Mouse (Mus musculus): ENCODE measurements around the gene Plekhg3.
A peak's percentile ranks its signal among the peaks of the same experiment; 100 is the strongest.

Plekhg3 gene

DNA sequence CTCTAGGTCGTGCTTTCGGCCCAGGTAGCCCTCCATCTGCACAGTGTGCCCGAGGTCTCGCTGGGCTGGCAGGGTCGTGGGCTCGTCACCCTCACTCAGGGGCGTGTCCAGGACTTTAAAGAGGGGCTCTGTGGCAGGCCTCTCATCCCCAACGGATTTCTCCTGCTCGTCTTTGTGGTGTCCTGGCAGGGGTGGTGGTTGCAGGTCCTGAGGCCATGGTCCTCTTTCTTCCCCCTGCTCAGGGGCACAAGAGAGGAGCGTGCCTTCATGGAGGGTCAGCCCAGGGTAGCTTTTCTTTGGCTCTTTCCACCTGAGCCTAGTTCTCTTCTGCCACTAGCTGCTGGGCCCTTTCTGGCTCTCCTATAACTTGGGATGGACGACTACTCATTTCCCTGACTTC, 56.7 kb downstream of the Plekhg3 start:
- DNase-seq: no peak

DNA sequence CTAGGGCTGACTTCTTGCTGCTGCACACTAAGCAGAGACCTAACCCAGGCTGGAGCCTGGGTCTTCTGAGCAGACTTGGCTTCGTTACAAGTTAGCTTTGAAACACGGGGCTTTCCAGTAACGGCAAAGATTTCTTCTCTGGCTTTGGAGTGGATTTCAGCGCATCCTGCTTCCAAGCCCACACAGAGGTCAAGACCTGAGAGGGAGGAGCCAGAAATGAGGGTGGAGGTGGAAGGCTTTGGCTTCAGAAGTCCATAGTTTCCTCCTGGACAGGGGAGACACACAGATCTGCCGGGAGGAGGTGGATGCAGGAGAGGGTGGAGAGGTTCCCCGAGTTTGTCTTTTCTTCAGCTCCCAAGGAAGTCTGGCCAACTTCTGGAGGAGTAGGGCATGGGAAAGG, 58.8 kb downstream of the Plekhg3 start:
- no peak for DNase-seq

DNA sequence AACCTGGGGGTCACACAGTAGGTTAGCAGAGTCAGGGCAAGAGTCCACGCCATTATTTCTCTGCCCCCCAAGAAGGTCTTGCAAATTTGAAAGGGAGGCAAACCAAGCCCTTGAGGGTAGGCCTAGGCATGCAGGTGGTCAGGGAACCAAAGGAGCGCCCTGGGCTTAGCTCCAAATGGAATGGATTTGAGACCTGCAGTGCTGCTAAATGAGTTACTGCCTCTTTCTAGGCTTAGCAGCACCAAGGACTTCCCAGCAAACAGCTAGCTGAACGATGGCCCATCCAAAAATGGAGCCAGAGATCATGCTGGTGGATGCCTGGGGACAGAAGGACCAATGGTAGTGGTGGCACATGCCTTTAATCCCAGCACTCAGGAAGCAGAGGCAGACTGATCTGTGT, 60.3 kb downstream of the Plekhg3 start:
- DNase-seq: peak; percentile 44 to 51

DNA sequence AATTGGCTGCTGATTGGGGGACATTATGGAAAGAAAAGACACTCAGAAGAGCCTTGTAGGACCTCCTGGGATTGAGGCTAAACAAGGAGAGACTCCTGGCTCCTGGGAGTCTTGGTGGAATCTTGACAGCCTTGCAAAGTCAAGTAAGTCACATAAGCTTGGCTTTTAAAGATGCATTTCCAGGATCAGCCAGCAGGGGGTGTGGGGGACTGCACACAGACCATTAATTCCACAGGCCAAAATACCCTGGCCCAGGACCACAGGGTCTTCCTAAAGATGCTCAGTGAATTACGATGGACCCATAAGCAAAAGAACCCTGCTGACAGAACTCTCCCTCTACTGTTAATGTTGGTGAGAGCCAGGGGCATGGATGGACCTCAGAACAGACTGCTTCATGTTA, 61.5 kb downstream of the Plekhg3 start:
- DNase-seq: peak; percentile 54 to 65

DNA sequence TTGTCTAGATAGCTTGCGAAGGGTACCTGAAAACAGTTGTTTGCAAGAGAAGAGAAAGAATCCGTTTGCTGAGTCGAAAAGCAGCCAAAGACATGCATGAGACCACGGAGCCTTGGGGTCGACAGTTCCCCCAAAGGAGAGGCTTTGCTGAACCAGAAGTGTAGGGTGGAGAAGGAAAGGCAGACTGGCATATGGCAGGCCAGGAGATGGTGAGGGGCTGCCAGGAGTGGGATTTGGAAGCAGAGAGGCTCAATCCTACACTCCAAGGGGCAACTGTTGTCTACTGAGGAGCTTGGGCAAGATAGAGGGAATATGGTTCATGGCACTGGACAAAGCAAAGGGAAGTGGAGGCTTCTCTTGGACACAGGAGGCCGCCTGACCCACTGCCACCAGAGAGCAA, 62.6 kb downstream of the Plekhg3 start:
- DNase-seq: no peak

DNA sequence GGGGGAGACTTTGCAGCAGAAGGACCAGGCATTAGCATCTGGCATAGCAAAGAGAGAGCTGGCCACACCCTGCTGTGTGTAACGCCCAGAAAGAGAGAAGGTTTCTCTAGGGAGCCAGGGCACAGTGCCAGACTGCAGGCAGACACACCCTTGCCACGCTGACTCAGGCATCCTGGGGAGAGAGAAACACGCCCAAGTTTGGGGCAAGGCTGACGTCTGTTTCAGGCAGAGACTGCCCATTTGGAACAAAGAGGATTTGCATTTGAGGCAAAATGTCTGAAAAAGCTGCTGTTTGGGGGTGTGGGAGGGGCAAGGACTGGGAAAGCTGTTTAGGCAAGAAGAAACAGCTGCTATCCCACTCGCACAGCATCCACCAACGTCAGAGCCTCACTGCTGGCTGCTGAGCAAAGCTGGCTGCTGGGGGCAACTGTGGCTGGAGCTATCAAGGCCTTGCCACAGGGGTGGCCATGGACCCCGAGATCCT, 63.2 kb downstream of the Plekhg3 start:
- peak in 1 of 2 experiments; percentile 48 for DNase-seq

DNA sequence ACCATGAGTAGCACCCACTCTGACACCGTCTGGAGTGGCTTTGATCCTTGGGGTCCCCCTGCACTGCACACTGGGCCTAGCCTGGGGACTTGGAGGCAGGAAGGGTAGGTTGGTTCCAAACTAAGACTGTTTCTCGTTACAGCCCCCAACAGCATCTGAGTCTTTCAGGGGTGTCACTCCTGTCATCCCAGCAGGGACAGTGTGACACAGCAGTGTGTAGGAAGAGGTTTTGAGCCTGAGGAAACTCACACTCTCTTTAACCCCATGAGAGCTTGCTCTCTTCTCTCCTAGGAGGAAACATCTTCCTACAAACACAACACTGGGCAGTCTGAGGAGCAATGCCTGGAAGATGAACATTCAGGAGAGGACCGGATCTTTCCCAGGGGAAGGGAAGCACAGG, 63.9 kb downstream of the Plekhg3 start:
- DNase-seq: no peak

DNA sequence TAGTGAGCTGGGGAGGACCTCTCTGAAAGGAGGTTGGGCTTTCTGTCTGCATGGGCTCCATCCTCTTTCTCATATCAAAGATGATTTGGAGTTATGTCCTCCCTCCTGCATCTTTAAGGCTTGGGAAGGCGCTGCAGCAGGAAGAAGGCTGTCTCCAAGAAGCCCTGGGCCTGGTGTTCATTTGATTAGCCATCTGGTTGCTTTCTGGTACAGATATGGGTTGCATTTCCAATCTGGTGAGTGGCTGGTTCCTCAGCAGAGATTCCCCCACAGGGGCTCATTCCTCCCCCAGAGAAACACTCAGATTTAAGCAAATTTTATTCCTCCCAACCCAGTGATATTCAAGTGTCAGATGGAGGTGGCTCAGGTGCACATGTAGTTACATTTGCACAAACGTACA, 65.1 kb downstream of the Plekhg3 start:
- no peak for DNase-seq

DNA sequence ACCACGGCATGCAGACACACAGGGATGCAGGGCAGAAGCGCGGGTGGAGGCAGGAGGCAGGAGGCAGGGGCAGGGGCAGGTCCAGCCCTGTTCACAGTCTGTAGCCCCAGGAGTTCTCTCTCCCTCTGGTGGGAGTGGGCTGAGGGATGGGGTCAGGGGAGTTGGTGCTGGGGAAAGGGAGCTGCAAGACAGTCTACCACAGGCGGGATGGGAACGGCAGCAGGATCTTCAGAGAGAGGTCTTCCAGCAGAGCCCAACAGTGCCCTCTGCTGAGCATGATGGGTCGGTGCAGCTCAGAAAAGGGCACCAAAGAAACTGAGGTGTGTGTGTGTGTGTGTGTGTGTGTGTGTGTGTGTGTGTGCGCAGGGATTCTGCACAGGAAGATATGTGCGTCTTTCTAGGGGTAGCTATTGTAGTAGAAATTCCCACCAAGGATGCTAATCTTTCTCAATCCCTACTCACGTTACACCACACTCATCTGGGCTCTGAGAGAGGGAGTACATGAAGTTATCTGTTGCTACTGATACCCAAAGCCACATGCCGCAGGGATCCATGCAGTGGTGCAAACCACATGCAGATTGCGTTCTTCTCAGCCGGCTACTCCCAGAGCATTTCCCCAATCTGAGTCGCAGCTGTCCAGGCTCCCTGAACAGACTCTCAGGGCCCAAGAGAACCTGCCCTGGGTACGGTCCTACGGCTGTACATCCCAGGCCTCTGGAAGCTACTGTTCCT, 65.8 kb downstream of the Plekhg3 start:
- DNase-seq: peak; percentile 81 to 84

DNA sequence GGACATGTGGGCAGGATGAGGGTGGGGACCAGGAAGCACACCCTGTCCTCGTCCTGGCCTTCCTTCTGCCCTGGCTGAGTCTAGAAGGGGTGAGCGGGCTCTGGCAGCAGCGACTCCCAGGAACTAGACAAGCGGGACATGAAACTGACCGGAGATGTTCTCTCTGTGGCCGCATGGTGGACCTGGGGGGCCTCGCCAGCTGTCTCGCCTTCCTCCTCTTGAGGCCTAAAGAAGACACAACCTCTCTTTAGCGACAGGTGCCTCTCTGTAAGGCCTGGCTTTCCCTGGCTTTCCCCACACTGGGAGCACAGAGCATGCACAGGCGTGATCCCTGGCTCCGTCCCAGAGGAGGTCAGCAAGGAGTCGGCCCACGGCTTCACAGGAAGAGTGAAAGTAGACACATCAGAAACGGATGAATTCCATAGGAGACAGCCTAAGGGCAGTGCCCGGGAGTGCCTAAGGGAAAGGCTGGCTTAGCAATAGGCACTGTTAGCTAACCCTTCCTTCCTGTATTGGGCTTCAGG, 66.9 kb downstream of the Plekhg3 start:
- peak; percentile 62 for DNase-seq

DNA sequence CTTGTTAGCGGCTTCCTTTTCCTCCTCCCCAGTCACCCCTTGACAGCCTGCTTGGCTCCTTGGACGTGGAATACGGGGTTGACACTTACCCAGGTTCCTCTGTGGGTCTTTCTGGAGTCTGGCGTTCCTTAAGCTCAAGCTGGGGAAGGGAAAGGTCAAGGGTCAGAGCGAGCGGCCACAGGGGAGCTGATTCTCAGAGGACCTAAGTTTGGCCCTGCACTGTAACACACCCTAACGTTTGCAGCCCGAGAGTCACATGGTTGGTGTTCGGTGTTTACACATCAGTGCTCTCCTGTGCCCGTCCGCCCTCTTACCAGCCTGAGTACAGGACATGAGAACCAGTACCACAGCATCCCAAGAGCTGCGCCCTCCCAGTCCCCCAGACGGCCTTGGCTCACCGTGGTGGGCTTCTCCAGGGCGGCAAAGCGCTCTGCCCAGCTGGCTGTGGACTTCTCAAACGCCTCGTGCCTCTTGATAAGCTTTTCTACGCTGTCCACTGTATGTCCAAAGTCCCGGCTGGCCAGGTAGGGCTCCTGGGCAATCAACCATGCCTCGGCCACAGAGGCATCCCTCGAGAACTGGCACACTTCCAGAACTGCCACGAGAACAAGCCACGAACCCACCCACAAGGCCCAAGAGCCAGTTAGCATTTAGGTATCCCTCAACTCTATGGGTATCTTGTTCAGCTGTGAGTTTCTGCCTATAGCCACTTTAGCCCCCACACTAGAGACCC, 67.7 kb downstream of the Plekhg3 start:
- no peak for DNase-seq

DNA sequence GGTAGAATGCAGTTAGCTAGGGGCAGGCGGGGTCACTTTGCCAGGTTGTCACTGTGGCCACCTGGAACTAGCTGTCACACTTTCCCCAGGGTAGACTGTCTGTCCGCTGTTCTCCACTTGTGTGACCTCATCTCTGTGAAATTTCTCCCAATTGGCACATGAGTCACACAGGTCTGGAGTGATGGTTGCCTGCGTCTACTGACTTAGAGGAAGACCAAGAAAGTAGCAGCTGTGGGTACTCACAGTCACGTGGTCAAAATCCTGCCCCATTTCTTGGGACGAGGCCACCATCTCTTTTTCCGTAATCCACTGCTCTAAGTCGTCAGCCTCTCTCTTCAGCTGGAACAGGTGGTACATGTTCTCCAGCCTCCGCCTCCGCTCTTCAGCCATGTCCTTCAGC, 73.1 kb downstream of the Plekhg3 start:
- no peak for DNase-seq

DNA sequence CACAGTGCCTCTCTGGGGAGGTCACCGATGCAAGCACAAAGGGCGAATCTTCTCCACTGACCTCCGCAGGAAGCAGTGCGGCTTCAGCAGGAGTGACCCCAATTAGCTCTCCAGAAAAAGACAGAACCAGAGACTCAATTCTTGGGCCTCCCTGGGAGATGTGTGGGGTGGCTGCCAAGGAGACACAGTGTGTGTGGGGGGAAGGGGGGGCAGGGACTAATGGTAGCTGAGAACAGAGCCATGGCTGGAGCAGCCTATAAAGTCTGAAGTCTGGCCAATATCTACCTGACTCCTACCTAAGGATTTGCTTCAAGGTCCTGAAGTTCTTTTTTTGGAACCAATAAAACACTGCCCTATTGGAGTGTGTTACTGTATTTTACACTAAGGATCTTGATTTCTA, 73.9 kb downstream of the Plekhg3 start:
- peak; percentile 39 to 43 for DNase-seq

DNA sequence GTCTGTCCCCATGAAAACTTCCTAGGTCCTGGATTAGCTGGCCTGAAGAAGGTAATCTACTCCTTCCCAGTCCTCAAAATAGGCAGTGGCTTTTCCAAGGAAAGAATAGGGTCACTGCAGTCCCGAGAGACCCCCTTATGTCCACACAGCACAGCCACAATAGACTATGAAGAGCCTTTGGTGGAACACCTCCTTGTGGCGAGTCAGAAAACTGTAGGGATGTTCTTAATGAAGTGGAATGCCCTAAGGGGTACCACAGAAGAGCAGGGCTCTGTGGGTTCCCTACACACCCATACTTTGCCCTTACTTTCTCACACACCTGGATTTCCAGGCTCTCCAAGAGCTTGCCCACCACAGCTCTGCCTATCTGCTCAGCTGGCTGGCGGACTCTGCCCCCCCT, 75.1 kb downstream of the Plekhg3 start:
- no peak for DNase-seq

DNA sequence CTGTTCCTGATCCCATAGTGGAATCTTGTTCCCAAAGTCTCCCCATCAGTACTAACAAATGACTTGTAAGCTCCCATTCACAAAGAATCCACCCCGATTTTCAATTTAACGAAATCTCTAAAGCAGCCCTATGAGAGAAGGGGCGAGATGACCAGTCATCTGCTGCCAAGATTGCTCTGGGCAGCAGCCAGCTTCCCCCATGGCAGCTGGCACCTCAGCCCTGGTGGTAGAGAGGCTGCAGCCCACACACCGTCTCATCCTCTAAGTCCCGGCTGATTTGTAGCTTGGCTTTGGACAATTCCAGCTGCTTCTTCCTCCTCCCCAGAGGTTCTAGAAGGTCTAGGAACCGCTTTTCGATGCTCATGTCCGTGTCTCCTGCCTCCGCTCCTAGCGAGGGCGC, 77.5 kb downstream of the Plekhg3 start:
- peak in 1 of 2 experiments; percentile 42 for DNase-seq

DNA sequence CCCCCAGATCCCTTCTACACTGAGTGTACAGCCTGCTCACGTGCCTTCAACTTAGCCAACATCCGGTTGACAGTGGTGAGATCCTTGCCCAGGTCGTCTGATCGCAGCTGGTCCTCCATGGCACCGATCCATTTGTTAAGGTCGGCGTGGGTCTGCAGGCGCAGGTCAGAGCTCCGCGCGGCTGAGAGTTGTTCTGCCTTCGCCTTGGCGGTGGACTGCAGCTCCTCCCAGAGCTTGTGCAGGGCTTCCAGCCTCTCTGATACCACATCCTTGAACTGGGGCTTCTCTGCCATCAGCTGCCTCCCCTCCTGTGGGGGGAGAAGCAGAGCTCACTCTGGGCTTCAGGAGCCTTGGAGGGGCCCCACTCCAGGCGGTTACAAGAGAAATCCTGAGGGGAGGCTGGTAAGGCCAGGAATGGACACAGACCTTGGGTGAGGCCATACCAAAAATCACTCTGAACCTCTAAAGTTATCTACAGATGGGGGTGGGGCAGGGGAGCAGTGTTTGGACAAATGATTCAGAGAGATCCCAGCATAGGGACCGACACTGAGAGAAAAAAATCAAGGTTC, 78.4 kb downstream of the Plekhg3 start:
- no peak for DNase-seq

DNA sequence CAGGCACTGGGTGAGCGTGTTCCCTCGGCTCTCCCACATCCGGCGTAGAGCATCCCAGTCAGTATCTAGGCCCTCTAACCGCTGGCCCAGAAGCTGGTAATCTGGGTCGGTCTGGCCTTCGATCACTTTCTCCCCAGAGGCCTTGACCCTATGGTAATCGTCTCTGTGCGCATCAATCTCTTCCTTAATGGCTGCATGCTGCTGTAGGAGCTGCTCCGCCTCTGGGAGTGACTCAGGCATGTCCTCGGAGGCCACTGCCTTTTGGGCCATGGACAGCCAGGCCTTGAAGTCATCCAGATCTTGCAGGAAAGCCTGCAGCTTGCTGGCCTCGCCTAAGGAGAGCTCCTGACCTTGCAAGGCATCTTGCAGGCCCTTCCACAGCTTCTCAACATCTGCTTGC, 81.9 kb downstream of the Plekhg3 start:
- DNase-seq: no peak

DNA sequence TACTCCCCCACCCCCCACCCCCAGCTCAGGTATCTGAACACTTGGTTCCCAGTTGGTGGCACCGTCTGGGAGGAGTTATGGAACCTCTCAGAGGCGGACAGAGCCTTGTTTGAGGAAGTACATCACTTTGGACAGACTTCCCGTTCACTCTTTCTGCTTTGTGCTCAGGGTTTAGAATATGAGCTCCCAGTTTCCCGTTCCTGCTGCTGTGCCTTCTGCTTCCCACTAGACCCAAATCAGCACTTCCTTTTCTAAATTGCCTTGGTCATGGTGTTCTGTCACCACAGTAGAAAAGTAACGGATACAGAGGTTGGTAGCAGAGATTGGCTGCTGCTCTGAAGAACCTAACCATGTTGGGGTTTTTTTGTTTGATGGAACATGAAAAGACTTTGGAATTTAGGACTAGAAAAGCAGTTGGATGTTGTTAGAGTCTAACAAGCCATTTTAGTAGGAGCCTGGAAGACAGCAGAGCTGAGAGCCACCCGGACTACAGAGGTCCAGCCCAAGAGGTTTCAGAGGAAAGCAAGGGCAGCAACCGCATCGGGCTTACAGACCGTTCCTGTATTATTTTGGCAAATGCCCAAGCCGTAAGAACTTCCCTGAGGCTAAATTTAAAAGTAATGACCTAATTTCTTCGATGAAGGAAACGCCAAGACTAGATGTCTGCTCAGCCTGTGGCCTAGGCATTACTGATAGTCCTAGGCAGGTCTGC, 84.3 kb downstream of the Plekhg3 start:
- DNase-seq: no peak

DNA sequence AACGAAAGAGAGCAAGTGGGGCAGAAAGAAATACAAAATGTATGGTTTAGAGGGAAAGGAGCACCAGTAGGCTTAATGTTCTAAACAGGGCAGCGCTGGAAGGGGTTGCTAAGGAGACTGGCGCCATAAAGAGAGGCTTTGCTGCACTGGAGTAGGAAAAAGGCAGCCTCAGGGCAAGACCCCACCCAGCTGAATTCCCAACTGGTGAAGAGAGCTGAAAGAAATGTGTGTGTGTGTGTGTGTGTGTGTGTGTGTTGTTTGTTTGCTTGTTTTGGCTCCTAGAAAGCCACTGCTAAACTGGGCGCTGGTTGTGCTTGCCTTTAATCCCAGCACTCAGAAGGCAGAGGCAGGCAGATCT, 84.9 kb downstream of the Plekhg3 start:
- no peak for DNase-seq

DNA sequence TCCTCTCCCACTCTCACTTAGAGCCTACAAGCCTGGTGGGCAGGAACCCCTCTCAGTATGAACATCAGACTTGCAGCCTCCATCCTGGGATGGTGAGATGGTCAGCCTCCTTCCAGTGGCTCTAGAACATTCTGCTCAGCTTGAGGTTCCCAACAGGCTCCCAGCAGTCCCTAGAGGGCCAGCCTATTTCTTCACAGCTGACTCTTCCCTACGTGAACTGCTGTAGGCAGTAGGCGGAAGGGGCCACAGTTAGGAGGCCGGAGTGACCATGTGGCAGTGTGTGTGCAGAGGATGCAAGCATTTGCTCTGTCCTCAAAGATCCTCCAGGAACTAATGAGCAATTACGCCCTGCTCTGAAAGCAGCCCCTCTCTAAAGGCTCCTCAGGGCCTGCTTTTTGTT, 87.5 kb downstream of the Plekhg3 start:
- no peak for DNase-seq

DNA sequence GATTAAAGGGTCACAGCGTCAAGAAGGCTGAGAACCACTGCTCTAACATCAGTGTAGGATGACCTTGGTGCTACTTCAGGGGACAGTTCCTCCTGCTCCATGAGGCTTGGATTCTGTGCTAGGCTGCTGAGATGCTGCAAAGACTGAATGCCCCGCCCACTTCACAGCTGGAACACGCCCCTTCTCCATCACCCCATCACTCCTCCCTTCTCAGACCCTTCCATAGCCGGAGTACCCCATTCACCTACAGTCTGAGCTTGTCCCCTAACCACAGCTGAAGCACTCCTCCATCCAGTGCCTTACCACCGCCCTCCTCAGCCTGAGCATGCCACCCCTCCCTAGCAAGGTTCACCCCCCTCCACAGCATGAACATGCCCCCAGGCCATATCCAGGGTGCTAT, 89.2 kb downstream of the Plekhg3 start:
- DNase-seq: no peak

DNA sequence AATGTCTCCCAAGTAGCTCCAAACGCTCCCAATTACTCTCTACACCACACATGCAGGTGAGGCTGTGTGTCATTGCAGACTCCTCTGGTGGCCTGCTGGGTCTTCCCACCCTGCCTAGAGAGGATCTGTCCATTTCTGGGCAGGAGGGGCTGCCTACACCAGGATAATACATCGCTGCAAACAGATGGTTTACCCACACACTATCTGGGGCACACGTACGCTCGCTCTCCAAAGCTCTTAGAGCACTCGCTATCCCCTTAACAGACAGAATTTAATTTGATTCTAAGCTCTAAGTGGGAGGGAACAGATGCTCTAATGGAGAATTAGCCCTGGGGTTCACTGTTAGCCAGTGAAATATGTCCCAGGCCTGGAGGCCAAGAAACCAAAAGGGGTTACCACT, 92.7 kb downstream of the Plekhg3 start:
- no peak for DNase-seq

All from cerebellum, postnatal 36 days (tissue).